Comparison of ENCODE assay signal across 8 mouse cellular contexts in genomic region chr15:102331610-102332015, GRCm38 (mm10). TPM values are rescaled to one million over a fixed set of nuclear protein-coding genes. Genes with fewer than 3 reads are reported as not detected.
A peak's percentile ranks its signal among the peaks of the same experiment; 100 is the strongest.
DNase-seq lines count a peak whose midpoint lies in the region; ATAC-seq and TF ChIP-seq lines count a peak whose summit lies in the region.

Gene Myg1, plus strand, starts transcription at chr15:102331709.

- TF ChIP-seq CTCF in E14TG2a.4 (conservative IDR thresholded peaks at IDR 0.05; ENCODE audit: low read length), result no peak

- H3K9me3 ChIP-seq in E14TG2a.4 (ENCODE audit: low read length), result no peaks in the 10 kb centered on the region
- H3K9me3 ChIP-seq in forebrain, embryonic 11.5 days (ENCODE audit: control insufficient read depth, low read length), result no peaks in the 10 kb centered on the region
- H3K9me3 ChIP-seq in heart, embryonic 15.5 days (replicated peaks), result no peaks in the 10 kb centered on the region
- no peaks in the 10 kb centered on the region for H3K9me3 ChIP-seq in liver, embryonic 15.5 days (replicated peaks)
- H3K9me3 ChIP-seq in neural tube, embryonic 11.5 days (ENCODE audit: control insufficient read depth, low read length), result no peaks in the 10 kb centered on the region
- no peaks in the 10 kb centered on the region for H3K9me3 ChIP-seq in stomach, embryonic 16.5 days (replicated peaks; ENCODE audit: control insufficient read depth, low read length)

- no peaks in the 10 kb centered on the region for H3K27me3 ChIP-seq in E14TG2a.4 (ENCODE audit: insufficient read depth, low read length)
- H3K27me3 ChIP-seq in forebrain, embryonic 11.5 days (ENCODE audit: control insufficient read depth, insufficient read depth, low read length), result no peaks in the 10 kb centered on the region
- H3K27me3 ChIP-seq in heart, embryonic 15.5 days, result no peaks in the 10 kb centered on the region
- H3K27me3 ChIP-seq in liver, embryonic 15.5 days, result no peaks in the 10 kb centered on the region
- no peaks in the 10 kb centered on the region for H3K27me3 ChIP-seq in neural tube, embryonic 11.5 days (ENCODE audit: control insufficient read depth, insufficient read depth, low read length)
- no peaks in the 10 kb centered on the region for H3K27me3 ChIP-seq in stomach, embryonic 16.5 days (ENCODE audit: control insufficient read depth, insufficient read depth, low read length)

- under 1% methylated on average over 30 of the region's 30 CpGs for WGBS in forebrain, embryonic 11.5 days
- under 1% methylated on average over 30 of the region's 30 CpGs for WGBS in heart, embryonic 15.5 days
- WGBS in liver, embryonic 15.5 days (ENCODE audit: insufficient replicate concordance), result under 1% methylated on average over 30 of the region's 30 CpGs
- WGBS in neural tube, embryonic 11.5 days, result under 1% methylated on average over 30 of the region's 30 CpGs
- under 1% methylated on average over 30 of the region's 30 CpGs for WGBS in stomach, embryonic 16.5 days

- peaks cover 48% of the 10 kb centered on the region for H3K4me1 ChIP-seq in E14TG2a.4 (replicated peaks; ENCODE audit: low read depth, low read length)
- H3K4me1 ChIP-seq in forebrain, embryonic 11.5 days (replicated peaks; ENCODE audit: control insufficient read depth, insufficient read depth, low read length), result peaks cover 9% of the 10 kb centered on the region; the same call in 1 of the 2 replicates
- H3K4me1 ChIP-seq in heart, embryonic 15.5 days (replicated peaks), result peaks cover 27% of the 10 kb centered on the region
- H3K4me1 ChIP-seq in liver, embryonic 15.5 days (replicated peaks), result peaks cover 35% of the 10 kb centered on the region
- peaks cover 8% of the 10 kb centered on the region for H3K4me1 ChIP-seq in neural tube, embryonic 11.5 days (ENCODE audit: control insufficient read depth, insufficient read depth, low read length)
- peaks cover 17% of the 10 kb centered on the region for H3K4me1 ChIP-seq in stomach, embryonic 16.5 days (ENCODE audit: control insufficient read depth, insufficient read depth, low read length)

- peaks cover 79% of the 10 kb centered on the region for H3K36me3 ChIP-seq in E14TG2a.4 (ENCODE audit: insufficient read depth, low read length)
- H3K36me3 ChIP-seq in forebrain, embryonic 11.5 days (ENCODE audit: control insufficient read depth, insufficient read depth, low read length), result peaks cover 5% of the 10 kb centered on the region; the same call in 1 of the 2 replicates
- H3K36me3 ChIP-seq in heart, embryonic 15.5 days, result peaks cover 36% of the 10 kb centered on the region
- peaks cover 67% of the 10 kb centered on the region for H3K36me3 ChIP-seq in liver, embryonic 15.5 days (replicated peaks)
- peaks cover 16% of the 10 kb centered on the region; the same call in 1 of the 2 replicates for H3K36me3 ChIP-seq in neural tube, embryonic 11.5 days (ENCODE audit: control insufficient read depth, insufficient read depth, low read length)
- H3K36me3 ChIP-seq in stomach, embryonic 16.5 days (ENCODE audit: control insufficient read depth, insufficient read depth, low read length), result 0 out of 2 replicates have a peak, but pooled peaks cover 8% of the 10 kb centered on the region

- peak within 1 kb of the TSS; percentile 37; the same call in 1 of the 2 replicates for H3K27ac ChIP-seq in forebrain, embryonic 11.5 days (ENCODE audit: low read depth, low read length)
- peak within 1 kb of the TSS; percentile 85 for H3K27ac ChIP-seq in heart, embryonic 15.5 days
- peak within 1 kb of the TSS; percentile 73 for H3K27ac ChIP-seq in liver, embryonic 15.5 days (replicated peaks)
- H3K27ac ChIP-seq in neural tube, embryonic 11.5 days (ENCODE audit: low read depth, low read length), result peak within 1 kb of the TSS; percentile 54; the same call in 1 of the 2 replicates
- peak within 1 kb of the TSS; percentile 84 for H3K27ac ChIP-seq in stomach, embryonic 16.5 days (ENCODE audit: low read length)

- peak within 1 kb of the TSS; percentile 95 for H3K4me3 ChIP-seq in E14TG2a.4 (replicated peaks; ENCODE audit: low read length)
- H3K4me3 ChIP-seq in forebrain, embryonic 11.5 days (ENCODE audit: low read depth, low read length), result peak within 1 kb of the TSS; percentile 78
- peak within 1 kb of the TSS; percentile 85 for H3K4me3 ChIP-seq in heart, embryonic 15.5 days
- H3K4me3 ChIP-seq in liver, embryonic 15.5 days (replicated peaks), result peak within 1 kb of the TSS; percentile 74
- peak within 1 kb of the TSS; percentile 78 for H3K4me3 ChIP-seq in neural tube, embryonic 11.5 days (ENCODE audit: low read depth, low read length)
- peak within 1 kb of the TSS; percentile 77 for H3K4me3 ChIP-seq in stomach, embryonic 16.5 days (replicated peaks; ENCODE audit: low read length)

- H3K9ac ChIP-seq in forebrain, embryonic 11.5 days (ENCODE audit: low read length), result peak within 1 kb of the TSS; percentile 77
- peak within 1 kb of the TSS; percentile 77 for H3K9ac ChIP-seq in heart, embryonic 15.5 days
- H3K9ac ChIP-seq in liver, embryonic 15.5 days, result peak within 1 kb of the TSS; percentile 65
- peak within 1 kb of the TSS; percentile 67 for H3K9ac ChIP-seq in neural tube, embryonic 11.5 days (ENCODE audit: low read length)
- H3K9ac ChIP-seq in stomach, embryonic 16.5 days (ENCODE audit: low read length), result peak within 1 kb of the TSS; percentile 78

- H3K4me2 ChIP-seq in forebrain, embryonic 11.5 days (ENCODE audit: low read depth, low read length, severe bottlenecking), result peak within 1 kb of the TSS; percentile 87
- H3K4me2 ChIP-seq in heart, embryonic 15.5 days, result peak within 1 kb of the TSS; percentile 90
- peak within 1 kb of the TSS; percentile 90 for H3K4me2 ChIP-seq in liver, embryonic 15.5 days
- H3K4me2 ChIP-seq in neural tube, embryonic 11.5 days (ENCODE audit: low read depth), result peak within 1 kb of the TSS; percentile 90
- H3K4me2 ChIP-seq in stomach, embryonic 16.5 days (ENCODE audit: low read depth, low read length), result peak within 1 kb of the TSS; percentile 87

- ATAC-seq in forebrain, embryonic 11.5 days (replicated peaks; ENCODE audit: low FRiP score), result peak; percentile 95
- ATAC-seq in heart, embryonic 15.5 days (replicated peaks; ENCODE audit: insufficient number of reproducible peaks, insufficient read depth, low FRiP score, low read depth), result peak; percentile 87
- peak; percentile 89 for ATAC-seq in liver, embryonic 15.5 days (ENCODE audit: insufficient read depth)
- peak; percentile 93 for ATAC-seq in neural tube, embryonic 11.5 days (ENCODE audit: insufficient read depth, low FRiP score, low TSS enrichment)
- peak; percentile 93 for ATAC-seq in stomach, embryonic 16.5 days (ENCODE audit: insufficient read depth, low FRiP score)

- peak; percentile 78 for DNase-seq in c-Kit-positive CD71-positive TER-119-negative erythroid progenitor cells, embryonic 14.5 days (ENCODE audit: low read depth)
- peak; percentile 87 for DNase-seq in forebrain, embryonic 11.5 days (ENCODE audit: low spot score)
- DNase-seq in kidney, postnatal 25 days, result peak; percentile 89 to 92
- DNase-seq in neural tube, embryonic 11.5 days (ENCODE audit: low spot score), result peak; percentile 83

RNA-seq across cellular contexts. Expression of gene Myg1, which starts in this region (rescaled TPM):
- polyA plus RNA-seq in forebrain, embryonic 11.5 days (2014; fragmentation: Nextera tagmentation; extraction: Ambion mirVana), result 113 and 124 TPM in 2 replicates
- polyA plus RNA-seq in heart, embryonic 15.5 days (2015; fragmentation: Nextera tagmentation; extraction: Ambion mirVana), result 47.9 and 69.2 TPM in 2 replicates
- polyA plus RNA-seq in liver, embryonic 15.5 days (2015; fragmentation: Nextera tagmentation; extraction: Ambion mirVana), result 38.1 and 40.1 TPM in 2 replicates
- polyA plus RNA-seq in neural tube, embryonic 11.5 days (2014; fragmentation: Nextera tagmentation; extraction: Ambion mirVana), result 92.9 and 102 TPM in 2 replicates
- polyA plus RNA-seq in stomach, embryonic 16.5 days (2015; fragmentation: Nextera tagmentation; extraction: Ambion mirVana), result 80.7 and 81.8 TPM in 2 replicates

Comparison
In these comparisons a context has a peak if more than half of its experiments do, and no peak if none do; other contexts are left out.
1. Peak in every context shown above with its lines: DNase-seq, ATAC-seq, H3K4me3 ChIP-seq and H3K27ac ChIP-seq.